Mouse (Mus musculus): ENCODE measurements at regions not wholly inside any gene's neighbourhood (a gene's known extent, or its start where the extent isn't known, plus 50 kb on each side); places are given as distances from the start of the nearest gene placed in this dataset.

DNA sequence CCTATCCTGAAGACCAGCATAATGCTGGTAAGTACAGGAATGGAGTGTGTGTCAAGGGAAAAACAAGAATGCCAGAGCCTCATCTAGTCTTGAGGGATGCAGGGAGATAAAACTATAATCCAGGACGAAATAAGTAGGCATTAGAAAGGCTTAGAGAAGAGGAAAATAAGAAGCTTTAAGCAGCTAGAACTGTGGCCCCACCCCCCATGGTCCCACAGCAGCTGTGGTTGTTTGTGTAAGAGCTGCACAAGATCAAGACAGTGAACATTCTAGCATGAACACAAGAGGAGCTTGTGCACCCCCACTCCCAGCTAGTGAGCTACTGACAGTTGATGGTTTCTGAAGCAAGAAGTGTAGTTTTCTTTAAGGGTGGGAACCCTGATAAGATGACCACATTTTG lies 315.9 kb downstream of the Tmem135 start:
- in situ Hi-C loops (cut with MboI), result loop anchor here (10.0 kb wide), 1 partner anchor 337 kb away; no protein-coding TSS in a partner anchor

DNA sequence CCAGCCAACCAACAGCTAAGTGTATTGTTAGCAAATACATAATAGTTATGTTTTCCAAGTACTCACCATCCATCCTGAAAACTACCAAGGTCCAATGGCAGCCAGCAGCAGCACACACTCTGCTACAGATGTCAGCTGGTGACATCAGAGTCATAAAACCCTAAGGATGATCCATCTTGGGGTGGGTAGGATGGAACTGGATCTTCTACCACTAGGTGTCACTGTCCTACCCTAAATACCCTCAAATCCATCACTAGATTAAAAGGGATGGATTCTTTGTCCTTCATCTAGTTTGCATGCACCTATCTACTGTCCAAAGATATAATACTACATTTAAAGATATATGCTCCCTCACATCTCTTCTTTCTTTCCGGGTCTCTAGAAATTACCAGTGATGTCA lies 317.7 kb downstream of the Tmem135 start:
- in situ Hi-C loops (cut with MboI), result loop anchor here (10.0 kb wide), 1 partner anchor 338 kb away; no protein-coding TSS in a partner anchor

DNA sequence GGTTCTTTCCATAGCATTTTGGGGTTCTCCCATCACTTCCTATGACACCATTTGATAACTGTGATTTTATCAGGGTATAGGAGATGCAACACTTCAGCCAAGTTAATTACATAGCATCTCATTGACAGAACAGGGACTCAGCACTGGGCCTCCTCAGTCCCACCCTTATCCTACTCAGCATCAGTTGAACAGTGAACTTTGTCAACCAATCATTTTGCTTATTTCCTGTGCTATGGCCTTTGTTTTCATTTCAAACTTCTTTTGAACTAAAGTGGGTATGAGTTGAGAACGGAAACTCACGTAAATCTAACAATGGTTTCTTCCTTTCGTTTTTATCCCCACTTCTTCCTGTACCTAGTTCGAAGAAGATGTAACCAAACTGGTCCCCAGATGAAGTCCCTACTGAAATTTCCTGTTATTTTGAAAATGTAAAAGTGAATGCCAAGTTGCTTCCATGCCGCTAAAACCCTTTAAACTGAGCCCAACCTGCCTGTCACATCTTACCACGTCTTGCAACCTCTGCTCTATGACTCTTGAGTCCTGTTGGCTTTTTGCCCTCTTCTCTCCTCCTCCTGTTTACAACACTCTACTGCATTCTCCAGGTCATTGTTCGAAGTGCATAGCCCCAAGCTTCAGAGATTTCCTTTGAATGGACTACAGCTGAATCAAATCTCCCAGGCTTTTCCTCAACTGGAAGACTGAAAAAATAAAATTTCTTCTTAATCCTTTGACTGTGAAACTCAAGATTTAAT lies 329.9 kb downstream of the Tmem135 start:
- in situ Hi-C loops (cut with MboI), result no loop called here

DNA sequence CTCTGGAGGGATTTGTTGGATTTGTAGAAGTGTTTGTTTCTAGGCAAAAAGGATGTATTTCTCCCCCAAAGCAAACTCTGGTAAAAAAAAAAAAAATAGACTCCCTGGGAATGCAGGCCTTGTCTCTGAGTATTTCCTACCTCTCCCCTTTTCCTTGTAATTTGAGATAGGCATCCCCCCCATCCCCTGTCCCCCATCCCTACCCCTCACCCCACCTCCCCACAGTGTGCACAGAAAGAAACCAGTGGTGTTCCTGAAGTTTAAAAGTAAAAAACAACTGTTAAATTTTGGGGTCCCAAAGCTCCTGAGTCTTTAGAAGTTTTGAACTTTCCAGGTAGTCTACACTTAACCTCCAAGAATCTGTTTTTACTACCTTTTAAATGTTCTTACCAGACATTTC lies 334.0 kb downstream of the Tmem135 start:
- in situ Hi-C loops (cut with MboI), result no loop called here

DNA sequence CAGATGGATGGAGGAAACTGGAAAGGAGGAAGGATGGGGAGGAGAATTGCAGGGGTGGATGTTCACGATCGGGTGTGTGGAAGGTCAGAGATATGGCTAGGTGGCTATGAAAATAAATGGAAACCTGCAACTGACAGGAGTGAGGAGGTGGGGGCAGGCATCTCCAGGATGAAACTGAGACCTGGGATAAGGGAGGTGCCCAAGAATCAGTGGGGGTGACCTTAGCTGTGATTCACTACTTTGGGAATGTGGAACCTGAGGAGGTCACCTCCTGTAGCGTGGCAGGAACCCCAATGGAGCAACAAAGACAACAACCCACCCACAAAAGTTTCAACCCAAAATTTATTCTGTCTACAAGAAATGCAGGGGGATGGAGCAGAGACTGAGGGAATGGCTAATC lies 339.6 kb downstream of the Tmem135 start:
- in situ Hi-C loops (cut with MboI), result no loop called here

DNA sequence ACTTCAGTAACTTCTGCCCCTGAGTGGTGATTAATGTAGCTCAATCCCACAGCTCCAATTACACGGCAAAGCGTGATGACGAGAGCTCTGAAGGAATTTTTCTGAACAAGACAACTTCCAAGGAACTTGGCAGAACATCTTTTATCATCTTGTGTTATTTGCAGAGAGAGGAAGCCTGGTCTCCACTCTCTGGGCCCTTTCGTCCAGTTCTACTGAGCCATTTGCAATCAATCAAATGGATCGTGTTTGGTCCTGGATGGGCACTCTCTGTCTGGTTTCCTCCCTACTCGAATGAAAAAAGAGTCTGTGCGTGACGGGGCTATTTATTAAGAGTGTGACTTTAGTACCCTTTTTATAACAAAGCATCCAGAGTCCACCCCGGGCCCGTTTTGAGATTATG lies 340.4 kb downstream of the Tmem135 start:
- in situ Hi-C loops (cut with MboI), result no loop called here

DNA sequence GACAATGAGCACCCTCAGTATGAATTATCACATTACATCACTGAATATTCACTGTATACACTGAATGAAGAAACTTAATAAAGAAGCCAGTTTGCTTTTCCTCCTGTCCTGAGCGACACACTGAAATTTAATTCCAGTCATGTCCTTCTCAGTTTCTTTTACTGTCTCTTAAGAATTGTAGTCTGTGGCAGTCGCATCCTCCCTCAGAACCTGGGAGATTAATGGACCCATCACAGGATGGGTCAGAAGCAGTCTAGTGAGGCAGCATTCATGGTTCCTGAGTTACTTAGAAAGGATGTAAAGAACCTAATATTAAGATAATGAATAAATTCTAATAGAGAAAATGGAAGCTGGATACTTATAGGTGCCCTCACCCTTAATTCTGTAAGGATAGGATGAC lies 349.5 kb downstream of the Tmem135 start:
- in situ Hi-C loops (cut with MboI), result no loop called here

DNA sequence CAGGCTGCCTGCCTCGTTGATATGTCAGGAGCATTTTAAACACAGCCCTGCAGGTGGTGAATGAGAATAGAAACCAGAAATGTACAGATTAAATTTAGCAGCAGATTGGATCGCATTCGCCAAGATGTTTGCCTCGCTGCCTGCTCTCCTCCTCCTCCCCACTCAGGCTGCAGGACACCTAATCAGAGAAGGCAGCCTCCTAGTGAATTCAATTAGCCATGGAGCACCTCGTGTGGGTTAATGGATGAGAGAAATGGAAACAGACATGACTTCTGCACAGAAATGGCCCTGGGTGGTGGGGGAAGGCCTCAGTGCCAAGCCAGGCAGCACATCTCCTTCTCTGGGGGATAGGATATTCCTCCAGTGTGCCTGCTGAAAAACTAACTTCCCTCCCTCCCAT lies 352.8 kb downstream of the Tmem135 start:
- in situ Hi-C loops (cut with MboI), result no loop called here

DNA sequence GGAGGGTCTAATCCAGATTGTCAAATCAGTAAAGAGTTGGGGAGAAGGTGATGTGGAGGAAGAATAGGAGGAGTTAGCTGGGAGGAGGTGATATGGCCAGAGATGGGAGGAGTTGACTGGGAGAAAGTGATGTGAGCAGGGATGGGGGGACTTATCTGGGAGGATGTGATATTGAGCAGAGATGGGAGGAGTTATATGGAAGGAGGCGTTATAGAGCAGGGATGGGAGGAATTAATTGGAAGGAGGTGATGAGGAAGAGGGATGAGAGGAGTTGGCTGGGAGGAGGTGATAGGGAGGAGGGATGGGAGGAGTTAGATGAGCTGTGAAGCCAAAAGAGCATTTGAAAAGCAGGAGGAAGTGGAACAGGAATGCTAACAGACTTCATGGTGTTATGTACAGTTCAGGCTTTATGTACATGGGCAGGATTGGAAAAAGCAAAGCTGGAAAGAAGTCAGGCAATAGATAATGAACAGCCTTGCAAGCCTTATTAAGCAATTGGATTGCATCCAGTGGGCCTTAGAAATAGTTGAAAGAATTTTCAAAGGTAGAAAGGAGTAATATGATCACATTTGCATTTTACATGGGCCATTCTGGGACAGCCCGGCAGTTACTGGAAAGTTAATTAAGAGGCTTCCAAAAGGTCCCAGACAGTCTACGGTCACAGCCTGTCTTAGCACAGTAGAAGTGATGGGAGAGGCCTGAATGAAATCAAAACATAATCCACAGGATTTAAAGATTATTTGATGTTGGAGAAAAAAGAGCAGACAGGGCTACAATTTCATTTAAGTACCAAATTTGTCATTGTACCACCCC lies 357.4 kb downstream of the Tmem135 start:
- in situ Hi-C loops (cut with MboI), result no loop called here

DNA sequence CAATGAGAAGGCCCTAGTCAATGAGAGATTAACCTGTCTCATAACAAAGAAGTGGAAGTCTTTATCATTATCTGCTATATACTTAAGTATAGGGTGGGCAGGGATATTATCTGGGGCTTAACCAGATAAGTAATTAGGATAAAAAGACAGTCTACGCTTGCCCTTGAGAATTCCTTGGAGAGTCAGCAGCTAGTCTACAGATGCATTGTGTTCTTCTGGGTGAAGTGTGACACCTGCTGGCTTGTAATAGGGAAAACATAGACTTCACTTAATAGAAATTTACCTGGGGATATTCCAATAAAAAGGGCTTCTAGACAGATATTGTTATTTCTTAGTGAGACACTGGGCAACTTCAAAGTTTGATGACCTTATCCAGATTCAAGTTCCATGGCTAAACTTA lies 361.0 kb downstream of the Tmem135 start:
- in situ Hi-C loops (cut with MboI), result no loop called here

DNA sequence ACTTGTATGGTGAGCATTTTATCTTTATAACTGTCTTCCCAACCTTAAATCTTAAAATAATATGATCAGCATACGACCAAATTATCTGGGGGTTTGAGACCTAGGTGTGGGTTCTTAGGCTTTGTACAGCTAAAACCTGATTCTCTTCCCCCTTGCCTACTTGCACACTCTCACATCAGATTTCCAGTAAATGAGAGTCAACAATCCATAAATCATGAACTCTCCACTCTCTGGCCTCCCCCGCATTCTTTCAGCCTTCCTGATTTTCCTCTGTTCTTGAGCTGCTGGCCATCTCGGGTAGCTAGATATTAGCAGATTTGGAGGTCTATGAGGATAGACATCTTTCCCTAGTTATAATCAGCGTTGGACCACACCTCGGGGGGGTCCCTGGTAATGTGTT lies 362.7 kb downstream of the Tmem135 start:
- in situ Hi-C loops (cut with MboI), result no loop called here

DNA sequence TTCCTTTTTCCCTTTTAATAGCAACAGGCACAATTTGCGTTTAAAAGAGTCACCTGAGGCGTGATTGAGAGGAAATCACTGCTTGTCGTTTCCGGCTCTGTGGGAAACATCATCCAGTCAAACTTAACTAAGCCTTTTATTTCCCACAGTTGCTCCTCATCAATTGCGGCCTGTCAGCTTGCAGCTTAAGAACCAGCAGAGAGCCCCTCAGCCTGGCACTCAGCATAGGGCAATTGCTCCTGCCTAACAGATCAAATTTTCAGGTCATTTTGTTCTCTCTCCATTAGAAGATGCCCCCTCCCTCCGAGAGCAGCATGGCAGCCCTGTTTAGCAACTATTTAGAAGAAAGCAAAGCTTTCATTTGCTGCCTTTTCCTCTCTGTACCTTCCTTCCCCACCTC lies 363.9 kb downstream of the Tmem135 start:
- in situ Hi-C loops (cut with MboI), result no loop called here

DNA sequence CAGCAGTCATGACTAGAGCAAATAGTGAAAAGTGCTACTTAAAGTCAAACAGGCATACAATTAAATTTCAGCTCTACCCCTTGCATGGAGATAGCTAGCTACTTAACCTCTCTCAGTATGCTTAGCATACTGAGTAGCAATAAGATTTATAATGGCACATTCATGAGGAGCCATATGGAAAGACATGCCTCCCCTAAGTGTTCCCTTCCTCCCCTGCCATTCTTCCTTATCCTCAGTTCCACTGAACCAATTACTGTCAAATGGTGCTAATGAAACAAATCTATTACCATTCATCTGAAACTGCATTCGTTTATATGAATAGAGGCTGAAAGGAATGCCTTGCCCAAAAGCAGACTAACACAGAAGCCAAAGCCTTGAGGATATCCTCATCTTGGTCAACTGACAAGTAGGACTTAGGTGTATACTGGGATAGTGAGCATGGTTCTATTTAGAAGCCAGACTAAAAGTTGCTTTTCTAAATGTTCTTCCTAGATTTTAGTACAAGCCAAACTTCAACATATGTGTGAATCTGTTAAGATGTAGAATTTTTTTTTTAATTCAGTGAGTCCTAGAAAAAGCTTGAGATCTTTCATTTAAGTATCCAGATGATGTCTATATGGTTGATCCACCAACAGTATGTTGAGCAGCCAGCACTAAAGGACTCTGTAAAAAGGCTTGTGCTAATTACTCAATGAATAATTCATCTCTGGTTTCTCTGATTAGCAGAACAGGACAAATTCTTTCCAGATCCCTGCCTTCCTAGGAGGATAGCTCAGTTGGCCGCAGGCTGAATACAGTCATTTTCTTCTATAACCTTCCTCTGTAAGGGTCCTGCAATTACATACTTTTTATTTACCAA lies 368.7 kb downstream of the Tmem135 start:
- in situ Hi-C loops (cut with MboI), result no loop called here

DNA sequence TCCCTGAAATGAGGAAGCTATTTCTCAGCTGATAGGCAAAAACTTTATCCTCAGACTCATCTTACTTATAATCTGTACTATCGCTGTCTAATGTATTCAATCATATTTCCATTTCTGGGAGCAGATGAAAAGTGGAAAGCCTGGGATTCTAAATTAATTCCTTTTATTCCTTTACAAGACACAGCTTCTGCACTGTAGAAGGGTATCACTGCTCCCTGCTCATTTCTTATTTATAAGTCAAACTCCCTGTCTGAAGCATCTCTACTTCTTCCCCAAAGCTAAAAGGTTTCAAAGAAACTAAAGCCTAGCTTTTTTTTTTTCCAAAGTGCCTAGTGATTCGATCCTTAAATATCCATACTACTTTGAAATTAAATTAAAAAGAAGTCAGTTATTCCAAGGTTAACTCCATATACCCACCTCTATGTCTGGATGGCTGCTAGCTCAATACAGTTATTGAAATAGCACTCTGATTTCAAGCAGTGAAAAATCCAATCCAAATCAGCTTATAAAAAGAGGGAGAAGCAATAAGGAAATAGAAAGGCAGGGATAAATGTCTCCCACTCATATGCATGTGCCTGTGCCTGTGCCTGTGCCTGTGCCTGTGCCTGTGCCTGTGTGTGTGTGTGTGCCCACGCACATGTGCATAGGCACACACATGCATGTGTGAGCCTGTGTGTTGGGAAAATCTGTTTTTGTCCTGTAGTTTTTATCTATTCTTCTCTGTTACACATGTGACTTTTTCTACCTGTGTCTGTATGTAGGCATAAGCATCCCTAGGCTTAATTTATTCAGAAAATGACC lies 380.6 kb downstream of the Tmem135 start:
- in situ Hi-C loops (cut with MboI), result no loop called here

DNA sequence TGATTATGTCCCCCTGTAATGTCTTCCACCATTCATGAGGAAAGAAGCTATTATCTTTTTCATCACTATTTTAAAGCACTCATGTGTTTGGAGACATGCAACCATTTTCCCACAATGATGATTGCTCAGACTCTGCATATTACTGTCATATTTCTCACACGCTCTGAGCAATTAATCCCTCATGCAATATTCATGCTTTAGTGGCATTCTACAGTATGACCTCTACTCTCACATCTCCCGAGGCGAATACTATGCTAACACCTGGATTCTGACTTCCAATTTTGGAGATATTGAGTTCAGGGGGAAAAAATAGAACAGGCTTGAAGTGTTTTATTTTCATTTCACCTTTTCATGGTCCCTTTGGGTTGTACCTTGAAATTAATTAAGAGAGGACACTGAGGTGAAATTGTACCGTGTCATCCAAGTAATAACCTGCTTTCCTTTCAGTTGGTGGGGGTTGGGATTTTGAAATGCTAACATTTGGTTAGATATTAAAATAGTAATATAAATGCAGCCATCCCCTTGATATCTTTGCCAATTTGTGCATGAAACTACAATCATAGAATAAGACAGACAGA lies 405.1 kb downstream of the Tmem135 start:
- in situ Hi-C loops (cut with MboI), result no loop called here

DNA sequence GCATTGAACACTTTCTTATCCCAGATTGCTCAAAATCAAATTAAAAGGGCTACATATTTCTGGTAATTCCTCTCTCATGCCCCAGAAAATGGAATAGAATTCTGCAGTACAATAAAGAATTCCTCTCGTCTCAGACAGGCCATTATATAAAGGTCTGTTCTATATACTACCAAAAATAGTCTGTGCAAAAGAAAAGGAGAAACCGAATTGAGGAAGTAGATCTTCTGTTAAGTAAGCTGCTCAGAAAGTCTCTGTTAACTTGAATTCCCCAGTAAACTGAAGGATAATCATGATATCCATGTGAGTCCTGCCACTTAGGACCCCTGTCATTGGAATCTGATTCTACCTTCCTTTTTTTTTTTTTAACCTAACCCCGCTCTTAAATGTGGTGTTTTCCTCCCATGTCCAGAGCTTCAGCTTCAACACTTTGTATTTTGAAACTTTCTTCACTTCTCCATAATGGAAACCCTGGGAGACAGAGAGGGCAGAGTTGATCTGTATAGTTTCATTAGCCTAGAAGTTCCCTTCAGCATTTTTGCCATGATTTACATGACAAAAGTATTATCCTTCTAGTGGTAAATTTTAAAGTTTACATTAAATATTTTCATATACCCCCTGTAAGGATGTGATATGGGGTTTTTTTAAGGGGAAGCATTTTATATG lies 406.1 kb downstream of the Tmem135 start:
- in situ Hi-C loops (cut with MboI), result no loop called here

DNA sequence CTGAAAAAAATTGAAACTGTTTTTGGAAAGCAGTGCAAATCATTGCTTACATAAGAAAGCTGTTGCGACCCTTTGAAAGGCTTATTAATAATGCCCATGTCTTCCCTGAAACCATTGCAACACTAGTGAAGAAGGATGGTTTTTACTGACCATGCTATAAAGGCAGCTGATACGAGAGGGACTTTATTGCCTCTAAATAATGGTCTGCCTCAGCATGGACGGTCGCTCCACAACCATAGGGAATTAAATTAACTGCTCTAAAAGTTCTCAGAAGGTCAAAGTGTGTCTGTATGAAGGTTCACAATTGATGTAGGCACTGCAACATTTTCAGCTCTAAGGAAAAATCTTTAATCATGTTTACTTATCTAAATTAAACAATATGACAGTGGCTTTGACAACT lies 429.6 kb downstream of the Tmem135 start:
- in situ Hi-C loops (cut with MboI), result no loop called here

DNA sequence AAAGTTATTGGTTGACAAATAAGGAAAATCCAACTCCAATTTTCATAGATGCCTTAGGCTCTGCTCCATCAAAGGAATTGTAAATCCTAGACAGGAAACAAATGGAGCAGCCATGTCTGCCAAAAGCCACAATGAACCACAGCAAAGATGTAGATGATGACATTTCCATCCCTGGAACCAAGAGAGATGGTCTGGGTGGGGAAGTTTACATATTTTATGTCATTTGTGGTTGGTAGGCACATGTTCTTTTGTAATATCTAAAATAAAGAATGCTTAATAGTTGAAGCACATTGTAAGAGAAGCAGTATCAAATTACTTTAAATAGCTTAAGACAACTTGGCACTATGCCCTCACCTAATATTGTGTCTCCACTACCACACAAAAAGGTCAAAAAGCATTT lies 443.2 kb downstream of the Tmem135 start:
- in situ Hi-C loops (cut with MboI), result no loop called here

DNA sequence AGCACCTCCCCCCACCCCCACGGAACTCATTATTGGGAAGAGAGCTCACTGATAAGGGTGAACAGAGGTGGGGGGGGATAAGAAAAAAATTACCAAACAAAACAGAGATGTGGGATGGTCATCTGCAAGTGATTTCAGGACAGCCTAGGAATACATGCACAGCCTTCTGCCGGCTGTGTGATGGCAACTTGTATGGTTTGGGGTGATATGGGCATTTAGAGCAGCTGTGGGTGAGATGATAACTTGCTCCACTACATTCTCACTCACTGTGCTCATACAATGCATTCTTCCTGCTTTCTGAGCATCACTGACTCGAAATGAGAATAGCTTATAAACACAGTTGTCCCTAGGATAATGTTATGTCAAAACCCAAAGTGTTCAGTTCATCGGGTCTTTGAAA lies 443.8 kb downstream of the Tmem135 start:
- in situ Hi-C loops (cut with MboI), result no loop called here

DNA sequence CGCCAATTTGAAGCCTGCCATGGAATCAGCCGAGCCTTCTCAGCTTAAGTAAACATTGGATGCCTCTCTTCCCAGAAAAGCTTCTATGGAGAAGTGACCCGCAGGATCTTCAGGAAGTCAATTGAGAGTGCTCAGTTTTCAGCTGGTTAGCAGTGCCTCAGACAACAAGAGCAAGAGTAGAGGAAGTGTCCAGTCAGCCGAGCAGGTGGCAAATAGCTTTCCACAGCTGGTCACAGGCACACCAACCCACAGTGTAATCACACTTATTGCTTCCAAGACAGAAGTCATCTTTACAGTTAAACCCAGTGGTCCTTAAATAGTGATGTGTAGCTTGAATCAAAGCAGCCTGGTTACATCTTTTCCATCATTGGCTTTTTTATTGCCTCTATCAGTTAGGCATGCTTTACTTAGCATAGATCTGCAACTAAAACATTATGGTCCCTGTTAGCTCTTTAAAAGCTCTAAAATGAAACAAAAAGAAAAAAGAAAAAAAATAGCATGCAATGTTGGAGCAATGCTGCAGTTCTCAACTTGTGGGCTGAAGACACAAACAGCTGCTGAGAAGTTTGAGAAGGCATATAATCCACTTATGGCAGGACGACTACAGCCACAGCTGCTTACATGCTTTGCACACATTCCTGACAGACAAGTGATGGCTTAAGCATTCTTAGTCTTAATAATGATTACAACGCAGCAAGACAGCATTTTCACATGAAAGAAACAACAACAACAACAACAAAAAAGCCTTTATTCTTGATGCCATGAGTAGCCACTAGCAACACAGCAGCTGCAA lies 444.5 kb downstream of the Tmem135 start:
- in situ Hi-C loops (cut with MboI), result no loop called here
